Mouse (Mus musculus): Measurements from ENCODE around the gene Fndc1.

The Fndc1 gene

GRCm38 (mm10) chr17:7869114-7869513 is 42.0 kb upstream of the Fndc1 start:
- Histone ChIP-seq H3K9me3 (ENCODE audit: low read length) (no peaks in the 10 kb centered on the region), H3K4me1 (replicated peaks; ENCODE audit: low read depth, low read length) (peaks cover 12% of the 10 kb centered on the region), H3K4me3 (replicated peaks; ENCODE audit: low read length) (no peak overlapping the region), H3K27me3 (ENCODE audit: insufficient read depth, low read length) (peaks cover 6% of the 10 kb centered on the region; the same call in 1 of the 2 replicates), H3K36me3 (ENCODE audit: insufficient read depth, low read length) (no peaks in the 10 kb centered on the region)
- TF ChIP-seq POU5F1 (IDR thresholded peaks at IDR 0.05; ENCODE audit: borderline replicate concordance, low read length), result no peak
- no peak for TF ChIP-seq CTCF (conservative IDR thresholded peaks at IDR 0.05; ENCODE audit: low read length)

GRCm38 (mm10) chr17:7868631-7869030 is 41.5 kb upstream of the Fndc1 start:
- Histone ChIP-seq H3K4me3 (replicated peaks; ENCODE audit: low read length) (no peak overlapping the region), H3K4me1 (replicated peaks; ENCODE audit: low read depth, low read length) (peaks cover 11% of the 10 kb centered on the region), H3K36me3 (ENCODE audit: insufficient read depth, low read length) (no peaks in the 10 kb centered on the region), H3K27me3 (ENCODE audit: insufficient read depth, low read length) (peaks cover 6% of the 10 kb centered on the region; the same call in 1 of the 2 replicates), H3K9me3 (ENCODE audit: low read length) (no peaks in the 10 kb centered on the region)
- no peak for TF ChIP-seq POU5F1 (IDR thresholded peaks at IDR 0.05; ENCODE audit: borderline replicate concordance, low read length)
- TF ChIP-seq CTCF (conservative IDR thresholded peaks at IDR 0.05; ENCODE audit: low read length), result peak; percentile 87

- no peaks in the 10 kb centered on the region for H3K27me3 ChIP-seq (ENCODE audit: insufficient read depth, low read length)
- no peak overlapping the region for H3K4me3 ChIP-seq (replicated peaks; ENCODE audit: low read length)
- TF ChIP-seq NANOG (IDR thresholded peaks at IDR 0.05; ENCODE audit: borderline replicate concordance, low read length) (no peak), POU5F1 (IDR thresholded peaks at IDR 0.05; ENCODE audit: borderline replicate concordance, low read length) (no peak), CTCF (conservative IDR thresholded peaks at IDR 0.05; ENCODE audit: low read length) (peak; percentile 94)
These were observed 37.6 kb upstream of the Fndc1 start for GRCm38 (mm10) chr17:7864740-7865139.

GRCm38 (mm10) chr17:7863745-7864144 is 36.6 kb upstream of the Fndc1 start:
- Histone ChIP-seq H3K9me3 (ENCODE audit: low read length) (no peaks in the 10 kb centered on the region), H3K4me3 (replicated peaks; ENCODE audit: low read length) (no peak overlapping the region), H3K36me3 (ENCODE audit: insufficient read depth, low read length) (no peaks in the 10 kb centered on the region), H3K27me3 (ENCODE audit: insufficient read depth, low read length) (no peaks in the 10 kb centered on the region), H3K4me1 (replicated peaks; ENCODE audit: low read depth, low read length) (peaks cover 4% of the 10 kb centered on the region; the same call in 1 of the 2 replicates)
- TF ChIP-seq POU5F1 (IDR thresholded peaks at IDR 0.05; ENCODE audit: borderline replicate concordance, low read length), result no peak
- peak; percentile 93 for TF ChIP-seq CTCF (conservative IDR thresholded peaks at IDR 0.05; ENCODE audit: low read length)

More at GRCm38 (mm10) chr17:7864740-7865139, 37.6 kb upstream of the Fndc1 start:
- H3K4me1 ChIP-seq (replicated peaks; ENCODE audit: low read depth, low read length), result peaks cover 8% of the 10 kb centered on the region; the same call in 1 of the 2 replicates
- H3K36me3 ChIP-seq (ENCODE audit: insufficient read depth, low read length), result no peaks in the 10 kb centered on the region
- no peaks in the 10 kb centered on the region for H3K9me3 ChIP-seq (ENCODE audit: low read length)

GRCm38 (mm10) chr17:7860845-7861360 is 33.8 kb upstream of the Fndc1 start:
- TF ChIP-seq POU5F1 (IDR thresholded peaks at IDR 0.05; ENCODE audit: borderline replicate concordance, low read length) (no peak), NANOG (IDR thresholded peaks at IDR 0.05; ENCODE audit: borderline replicate concordance, low read length) (no peak), CTCF (conservative IDR thresholded peaks at IDR 0.05; ENCODE audit: low read length) (no peak)
- H3K4me1 ChIP-seq (replicated peaks; ENCODE audit: low read depth, low read length), result peaks cover 4% of the 10 kb centered on the region; the same call in 1 of the 2 replicates
- no peaks in the 10 kb centered on the region for H3K36me3 ChIP-seq (ENCODE audit: insufficient read depth, low read length)
- H3K4me3 ChIP-seq (replicated peaks; ENCODE audit: low read length), result no peak overlapping the region
- H3K9me3 ChIP-seq (ENCODE audit: low read length), result peaks cover 9% of the 10 kb centered on the region
- H3K27me3 ChIP-seq (ENCODE audit: insufficient read depth, low read length), result no peaks in the 10 kb centered on the region

- no peaks in the 10 kb centered on the region for H3K27me3 ChIP-seq (ENCODE audit: insufficient read depth, low read length)
- H3K4me1 ChIP-seq (replicated peaks; ENCODE audit: low read depth, low read length), result peaks cover 4% of the 10 kb centered on the region; the same call in 1 of the 2 replicates
- TF ChIP-seq NANOG (IDR thresholded peaks at IDR 0.05; ENCODE audit: borderline replicate concordance, low read length), result no peak
- TF ChIP-seq POU5F1 (IDR thresholded peaks at IDR 0.05; ENCODE audit: borderline replicate concordance, low read length), result no peak
- TF ChIP-seq CTCF (conservative IDR thresholded peaks at IDR 0.05; ENCODE audit: low read length), result no peak
- H3K4me3 ChIP-seq (replicated peaks; ENCODE audit: low read length), result no peak overlapping the region
- peaks cover 35% of the 10 kb centered on the region for H3K9me3 ChIP-seq (ENCODE audit: low read length)
- no peaks in the 10 kb centered on the region for H3K36me3 ChIP-seq (ENCODE audit: insufficient read depth, low read length)
These were observed 30.6 kb upstream of the Fndc1 start for GRCm38 (mm10) chr17:7857658-7858057.

GRCm38 (mm10) chr17:7855851-7856250 is 28.7 kb upstream of the Fndc1 start:
- TF ChIP-seq NANOG (IDR thresholded peaks at IDR 0.05; ENCODE audit: borderline replicate concordance, low read length) (no peak), POU5F1 (IDR thresholded peaks at IDR 0.05; ENCODE audit: borderline replicate concordance, low read length) (no peak), CTCF (conservative IDR thresholded peaks at IDR 0.05; ENCODE audit: low read length) (no peak)

GRCm38 (mm10) chr17:7851979-7852378 is 24.9 kb upstream of the Fndc1 start:
- no peaks in the 10 kb centered on the region for H3K4me1 ChIP-seq (replicated peaks; ENCODE audit: low read depth, low read length)
- no peak for TF ChIP-seq NANOG (IDR thresholded peaks at IDR 0.05; ENCODE audit: borderline replicate concordance, low read length)
- no peak for TF ChIP-seq CTCF (conservative IDR thresholded peaks at IDR 0.05; ENCODE audit: low read length)
- no peak for TF ChIP-seq POU5F1 (IDR thresholded peaks at IDR 0.05; ENCODE audit: borderline replicate concordance, low read length)

More at GRCm38 (mm10) chr17:7855851-7856250, 28.7 kb upstream of the Fndc1 start:
- Histone ChIP-seq H3K36me3 (ENCODE audit: insufficient read depth, low read length) (no peaks in the 10 kb centered on the region), H3K4me3 (replicated peaks; ENCODE audit: low read length) (no peak overlapping the region), H3K27me3 (ENCODE audit: insufficient read depth, low read length) (no peaks in the 10 kb centered on the region), H3K4me1 (replicated peaks; ENCODE audit: low read depth, low read length) (no peaks in the 10 kb centered on the region), H3K9me3 (ENCODE audit: low read length) (peaks cover 35% of the 10 kb centered on the region)

GRCm38 (mm10) chr17:7851527-7851926 is 24.4 kb upstream of the Fndc1 start:
- Histone ChIP-seq H3K9me3 (ENCODE audit: low read length) (peaks cover 41% of the 10 kb centered on the region), H3K27me3 (ENCODE audit: insufficient read depth, low read length) (no peaks in the 10 kb centered on the region), H3K36me3 (ENCODE audit: insufficient read depth, low read length) (no peaks in the 10 kb centered on the region), H3K4me3 (replicated peaks; ENCODE audit: low read length) (no peak overlapping the region), H3K4me1 (replicated peaks; ENCODE audit: low read depth, low read length) (no peaks in the 10 kb centered on the region)
- no peak for TF ChIP-seq CTCF (conservative IDR thresholded peaks at IDR 0.05; ENCODE audit: low read length)
- no peak for TF ChIP-seq NANOG (IDR thresholded peaks at IDR 0.05; ENCODE audit: borderline replicate concordance, low read length)
- no peak for TF ChIP-seq POU5F1 (IDR thresholded peaks at IDR 0.05; ENCODE audit: borderline replicate concordance, low read length)

More at GRCm38 (mm10) chr17:7851979-7852378, 24.9 kb upstream of the Fndc1 start:
- no peaks in the 10 kb centered on the region for H3K27me3 ChIP-seq (ENCODE audit: insufficient read depth, low read length)
- H3K36me3 ChIP-seq (ENCODE audit: insufficient read depth, low read length), result no peaks in the 10 kb centered on the region
- H3K9me3 ChIP-seq (ENCODE audit: low read length), result peaks cover 44% of the 10 kb centered on the region
- H3K4me3 ChIP-seq (replicated peaks; ENCODE audit: low read length), result no peak overlapping the region
